Mouse (Mus musculus) c-Kit-positive CD71-positive TER-119-negative erythroid progenitor cells, embryonic 14.5 days (primary cell): ENCODE results near the gene Cog2.

Experiments used
- DNase-seq: peaks from one replicate; pipeline ENCODE4 v3.0.0-alpha.2; 2013; ENCODE audit warnings: low read depth

Cog2 gene

GRCm38 (mm10) chr8:124516525-124516924 is 4.0 kb upstream of the Cog2 start:
- DNase-seq: no peak

GRCm38 (mm10) chr8:124517142-124517541 is 3.4 kb upstream of the Cog2 start:
- DNase-seq: no peak

GRCm38 (mm10) chr8:124521946-124522345 is 1.4 kb downstream of the Cog2 start:
- DNase-seq: no peak

- no peak for DNase-seq
Measured at GRCm38 (mm10) chr8:124526261-124526660, 5.7 kb downstream of the Cog2 start.

- DNase-seq: no peak
Measured at GRCm38 (mm10) chr8:124530076-124530475, 9.5 kb downstream of the Cog2 start.

GRCm38 (mm10) chr8:124530556-124530955 is 10.0 kb downstream of the Cog2 start:
- no peak for DNase-seq

- DNase-seq: no peak
Measured at GRCm38 (mm10) chr8:124530996-124531395, 10.4 kb downstream of the Cog2 start.

GRCm38 (mm10) chr8:124532626-124533025 is 12.1 kb downstream of the Cog2 start:
- DNase-seq: no peak

- no peak for DNase-seq
Measured at GRCm38 (mm10) chr8:124535451-124535850, 14.9 kb downstream of the Cog2 start.

- no peak for DNase-seq
Measured at GRCm38 (mm10) chr8:124540906-124541305, 20.3 kb downstream of the Cog2 start.

GRCm38 (mm10) chr8:124542001-124542400 is 21.4 kb downstream of the Cog2 start:
- DNase-seq: no peak

- no peak for DNase-seq
Measured at GRCm38 (mm10) chr8:124543272-124543671, 22.7 kb downstream of the Cog2 start.

GRCm38 (mm10) chr8:124546371-124546770 is 25.8 kb downstream of the Cog2 start:
- DNase-seq: no peak

- DNase-seq: no peak
Measured at GRCm38 (mm10) chr8:124546815-124547214, 26.2 kb downstream of the Cog2 start.

GRCm38 (mm10) chr8:124547269-124547668 is 26.7 kb downstream of the Cog2 start:
- DNase-seq: no peak

GRCm38 (mm10) chr8:124548187-124548586 is 27.6 kb downstream of the Cog2 start:
- no peak for DNase-seq

GRCm38 (mm10) chr8:124551011-124551661 is 30.6 kb downstream of the Cog2 start:
- no peak for DNase-seq

GRCm38 (mm10) chr8:124555113-124555750 is 34.7 kb downstream of the Cog2 start:
- no peak for DNase-seq

GRCm38 (mm10) chr8:124556164-124556563 is 35.6 kb downstream of the Cog2 start:
- no peak for DNase-seq

GRCm38 (mm10) chr8:124556658-124557057 is 36.1 kb downstream of the Cog2 start:
- DNase-seq: no peak

GRCm38 (mm10) chr8:124557476-124557875 is 36.9 kb downstream of the Cog2 start:
- no peak for DNase-seq

- no peak for DNase-seq
Measured at GRCm38 (mm10) chr8:124567126-124567525, 46.6 kb downstream of the Cog2 start.

- DNase-seq: no peak
Measured at GRCm38 (mm10) chr8:124567584-124567983, 47.0 kb downstream of the Cog2 start.

- no peak for DNase-seq
Measured at GRCm38 (mm10) chr8:124569100-124569499, 48.5 kb downstream of the Cog2 start.
